Mouse (Mus musculus) small intestine, adult 2 months (tissue): Measurements from ENCODE around the gene Fam92b.

Experiments
- CTCF ChIP-seq: fragments of 200-500 bp; IDR thresholded peaks from 2 replicates; pipeline ENCODE4 v1.5.1; 2012; ENCODE audit warnings: low read depth, mild to moderate bottlenecking, control low read depth, inconsistent platforms, low read length, moderate library complexity, mixed read lengths; ENCODE audit not compliant: insufficient replicate concordance, insufficient read length; ENCODE audit errors: extremely low read depth
- POLR2A ChIP-seq: fragments of 200-500 bp; IDR thresholded peaks from 2 replicates; pipeline ENCODE4 v1.6.1; 2012; ENCODE audit warnings: low read depth, mild to moderate bottlenecking, control low read depth, inconsistent platforms, low read length, moderate library complexity

- TF ChIP-seq CTCF (no peak), POLR2A (no peak)
Measured at GRCm38 (mm10) chr8:120151151-120151550, 26.1 kb downstream of the Fam92b start.
